ENCODE assay signal across 16 mouse cellular contexts in genomic region chr5:53139566-53139965, GRCm38 (mm10).
DNase-seq lines count a peak whose midpoint lies in the region; ATAC-seq lines count a peak whose summit lies in the region.
"Had no signal": no experiment of that assay in that cellular context is flagged by ENCODE, and none has a peak within 500 bp of the region (broad histone marks: within the 10 kb centered on the region; RNA-seq: fewer than 3 reads in every experiment).

No protein-coding gene starts in this region.

- H3K9me3 ChIP-seq in heart, embryonic 14.5 days (ENCODE audit: control insufficient read depth, low read length) = 0 out of 2 replicates have a peak, but pooled peaks cover 2% of the 10 kb centered on the region
- peaks cover 4% of the 10 kb centered on the region; the same call in 1 of the 2 replicates for H3K9me3 ChIP-seq in midbrain, embryonic 13.5 days
- no peaks in the 10 kb centered on the region for H3K9me3 ChIP-seq in midbrain, embryonic 11.5 days (ENCODE audit: control insufficient read depth, low read length)
- no peaks in the 10 kb centered on the region for H3K9me3 ChIP-seq in forebrain, embryonic 15.5 days
- H3K9me3 ChIP-seq: lung, embryonic 15.5 days had no signal

- DNase-seq in cerebellum, adult 11-12 months = peak; percentile 24
- DNase-seq in cerebellum, postnatal 25 days = no peak
- no peak for DNase-seq in heart, postnatal 25 days (ENCODE audit: low spot score)
- DNase-seq in midbrain, embryonic 11.5 days (ENCODE audit: low spot score, missing footprints) = no peak
- DNase-seq in embryo, embryonic 10.5 days (ENCODE audit: low spot score) = no peak
- DNase-seq: adrenal gland, postnatal 25 days; gastrocnemius, postnatal 25 days; kidney, adult 18-20 months; kidney, postnatal 14 days; thymus, postnatal 14 days had no signal

- H3K4me1 ChIP-seq in heart, embryonic 14.5 days (ENCODE audit: control insufficient read depth in 2 of 2, insufficient read depth in 2 of 2, low read length in 2 of 2) = peaks cover 17 to 20% of the 10 kb centered on the region in 2 experiments
- H3K4me1 ChIP-seq in midbrain, embryonic 13.5 days (replicated peaks) = peaks cover 19% of the 10 kb centered on the region
- H3K4me1 ChIP-seq in midbrain, embryonic 11.5 days (ENCODE audit: control insufficient read depth, insufficient read depth, low read length) = 0 out of 2 replicates have a peak, but pooled peaks cover 4% of the 10 kb centered on the region
- H3K4me1 ChIP-seq in forebrain, embryonic 15.5 days = peaks cover 23% of the 10 kb centered on the region
- H3K4me1 ChIP-seq: lung, embryonic 15.5 days had no signal

- H3K9ac ChIP-seq in heart, embryonic 14.5 days (ENCODE audit: low read length) = peak overlapping the region; percentile 36
- no peak overlapping the region for H3K9ac ChIP-seq in midbrain, embryonic 13.5 days (replicated peaks)
- no peak overlapping the region; the same call in 1 of the 2 replicates for H3K9ac ChIP-seq in midbrain, embryonic 11.5 days (ENCODE audit: low read length)
- H3K9ac ChIP-seq in forebrain, embryonic 15.5 days (replicated peaks) = 0 out of 2 replicates have a peak overlapping the region, but pooled peaks have one; percentile 1
- H3K9ac ChIP-seq: lung, embryonic 15.5 days had no signal

- H3K27ac ChIP-seq in heart, embryonic 14.5 days (replicated peaks in 1 of 2; ENCODE audit: control insufficient read depth in 1 of 2, insufficient read depth in 1 of 2, low read depth in 2 of 2, low read length in 2 of 2) = peak overlapping the region; percentile 50 to 58; a peak in 2 of 4 replicates
- no peak overlapping the region for H3K27ac ChIP-seq in midbrain, embryonic 13.5 days
- no peak overlapping the region for H3K27ac ChIP-seq in midbrain, embryonic 11.5 days (ENCODE audit: low read depth, low read length)
- peak overlapping the region; percentile 51 for H3K27ac ChIP-seq in forebrain, embryonic 15.5 days (replicated peaks)
- H3K27ac ChIP-seq: lung, embryonic 15.5 days had no signal

- no peaks in the 10 kb centered on the region for H3K27me3 ChIP-seq in heart, embryonic 14.5 days (ENCODE audit: control insufficient read depth, insufficient read depth, low read length)
- H3K27me3 ChIP-seq in midbrain, embryonic 13.5 days = no peaks in the 10 kb centered on the region
- H3K27me3 ChIP-seq in midbrain, embryonic 11.5 days (ENCODE audit: control insufficient read depth, insufficient read depth, low read length) = no peaks in the 10 kb centered on the region
- H3K27me3 ChIP-seq in forebrain, embryonic 15.5 days = no peaks in the 10 kb centered on the region
- H3K27me3 ChIP-seq: lung, embryonic 15.5 days had no signal

- intact Hi-C loops in heart, postnatal 25 days (cut with DNase I) = no loop called here

- peak overlapping the region; percentile 31 for H3K4me2 ChIP-seq in heart, embryonic 14.5 days (ENCODE audit: low read length)
- H3K4me2 ChIP-seq in midbrain, embryonic 13.5 days (replicated peaks) = peak overlapping the region; percentile 16; the same call in 1 of the 2 replicates
- H3K4me2 ChIP-seq in midbrain, embryonic 11.5 days = no peak overlapping the region
- H3K4me2 ChIP-seq in forebrain, embryonic 15.5 days (replicated peaks) = no peak overlapping the region
- H3K4me2 ChIP-seq: liver, embryonic 11.5 days; lung, embryonic 15.5 days had no signal

- H3K36me3 ChIP-seq in heart, embryonic 14.5 days (ENCODE audit: control insufficient read depth, insufficient read depth, low read length) = no peaks in the 10 kb centered on the region
- H3K36me3 ChIP-seq in midbrain, embryonic 13.5 days = no peaks in the 10 kb centered on the region; the same call in 1 of the 2 replicates
- H3K36me3 ChIP-seq in midbrain, embryonic 11.5 days (ENCODE audit: control insufficient read depth, insufficient read depth, low read length) = no peaks in the 10 kb centered on the region
- 0 out of 2 replicates have a peak, but pooled peaks cover 6% of the 10 kb centered on the region for H3K36me3 ChIP-seq in forebrain, embryonic 15.5 days

- H3K4me3 ChIP-seq in heart, embryonic 14.5 days (ENCODE audit: control insufficient read depth in 1 of 2, insufficient read depth in 1 of 2, low read depth in 1 of 2, low read length in 2 of 2) = no peak overlapping the region
- H3K4me3 ChIP-seq in midbrain, embryonic 13.5 days (replicated peaks) = no peak overlapping the region
- H3K4me3 ChIP-seq in midbrain, embryonic 11.5 days (ENCODE audit: low read depth, low read length) = no peak overlapping the region
- H3K4me3 ChIP-seq in forebrain, embryonic 15.5 days = no peak overlapping the region
- H3K4me3 ChIP-seq: lung, embryonic 15.5 days had no signal

- no peak for ATAC-seq in heart, embryonic 14.5 days (ENCODE audit: insufficient number of reproducible peaks, insufficient read depth, low FRiP score, low read depth)
- ATAC-seq in midbrain, embryonic 13.5 days = 0 out of 2 replicates have a peak, but pooled peaks have one; percentile 29
- no peak for ATAC-seq in midbrain, embryonic 11.5 days (ENCODE audit: low FRiP score)
- peak; percentile 27 for ATAC-seq in forebrain, embryonic 15.5 days (replicated peaks)
- ATAC-seq: hindbrain, embryonic 16.5 days had no signal

- 21% methylated on average over 11 of the region's 11 CpGs for WGBS in heart, embryonic 14.5 days
- 28% methylated on average over 11 of the region's 11 CpGs for WGBS in midbrain, embryonic 13.5 days
- WGBS in midbrain, embryonic 11.5 days = 59% methylated on average over 11 of the region's 11 CpGs
- 4% methylated on average over 11 of the region's 11 CpGs for WGBS in forebrain, embryonic 15.5 days

Comparison
In these comparisons a context has a peak if more than half of its experiments do, and no peak if none do; other contexts are left out.
1. ATAC-seq: peak in midbrain, embryonic 13.5 days (single experiment) and forebrain, embryonic 15.5 days (single experiment); none in heart, embryonic 14.5 days (single experiment) and midbrain, embryonic 11.5 days (single experiment).
2. H3K4me2 ChIP-seq: peak in heart, embryonic 14.5 days (single experiment) and midbrain, embryonic 13.5 days (single experiment); none in midbrain, embryonic 11.5 days (single experiment) and forebrain, embryonic 15.5 days (single experiment).
3. H3K27ac ChIP-seq: peak in heart, embryonic 14.5 days (2 of 2) and forebrain, embryonic 15.5 days (single experiment); none in midbrain, embryonic 13.5 days (single experiment) and midbrain, embryonic 11.5 days (single experiment).
4. H3K9ac ChIP-seq: peak in heart, embryonic 14.5 days (single experiment) and forebrain, embryonic 15.5 days (single experiment); none in midbrain, embryonic 13.5 days (single experiment) and midbrain, embryonic 11.5 days (single experiment).